Mouse (Mus musculus) lung, adult 2 months (tissue): ENCODE data around the gene Mastl.

Experiments used
- CTCF ChIP-seq: fragments of 200-500 bp; IDR thresholded peaks from 2 replicates; pipeline ENCODE4 v1.5.1; 2011; ENCODE audit warnings: mild to moderate bottlenecking, low read length, control low read depth; ENCODE audit not compliant: insufficient read depth
- POLR2A ChIP-seq: fragments of 200-500 bp; IDR thresholded peaks from 2 replicates; pipeline ENCODE4 v1.6.1; 2011; ENCODE audit warnings: low read depth, mild to moderate bottlenecking, control low read depth, low read length, borderline replicate concordance; ENCODE audit errors: extremely low read depth

GRCm38 (mm10) chr2:23097028-23097427, 58.8 kb downstream of the Mastl start:
- TF ChIP-seq POLR2A (no peak), CTCF (no peak)
